Mouse (Mus musculus): ENCODE measurements around the gene H13. TPM values are rescaled to one million over a fixed set of nuclear protein-coding genes. Genes with fewer than 3 reads are reported as not detected.

H13 gene
- total RNA-seq, 4 experiments from 2014 or later = 25.7 to 34.6 (median 28.7) TPM

- DNase-seq (ENCODE audit: low spot score in 2 of 2) = no peak
Observed at GRCm38 (mm10) chr2:152700725-152701124, 31.5 kb downstream of the H13 start.

GRCm38 (mm10) chr2:152703596-152704255 is 34.5 kb downstream of the H13 start:
- no peak for DNase-seq (ENCODE audit: low spot score in 2 of 2)

- no peak for DNase-seq (ENCODE audit: low spot score in 2 of 2)
Observed at GRCm38 (mm10) chr2:152704256-152704605, 35.0 kb downstream of the H13 start.

GRCm38 (mm10) chr2:152704811-152705370 is 35.6 kb downstream of the H13 start:
- no peak for DNase-seq (ENCODE audit: low spot score in 2 of 2)

GRCm38 (mm10) chr2:152705993-152706571 is 36.8 kb downstream of the H13 start:
- DNase-seq (ENCODE audit: low spot score in 2 of 2) = peak; percentile 47 to 66

- DNase-seq (ENCODE audit: low spot score in 2 of 2) = no peak
Observed at GRCm38 (mm10) chr2:152707186-152707585, 37.9 kb downstream of the H13 start.

GRCm38 (mm10) chr2:152707627-152708026 is 38.4 kb downstream of the H13 start:
- peak; percentile 83 to 85 for DNase-seq (ENCODE audit: low spot score in 2 of 2)

GRCm38 (mm10) chr2:152709066-152709465 is 39.8 kb downstream of the H13 start:
- DNase-seq (ENCODE audit: low spot score in 2 of 2) = no peak

- DNase-seq (ENCODE audit: low spot score in 2 of 2) = no peak
Observed at GRCm38 (mm10) chr2:152716241-152716772, 47.0 kb downstream of the H13 start.

- DNase-seq (ENCODE audit: low spot score in 2 of 2) = no peak
Observed at GRCm38 (mm10) chr2:152717652-152718051, 48.4 kb downstream of the H13 start.

- DNase-seq (ENCODE audit: low spot score in 2 of 2) = no peak
Observed at GRCm38 (mm10) chr2:152718076-152718475, 48.8 kb downstream of the H13 start.

- no peak for DNase-seq (ENCODE audit: low spot score in 2 of 2)
Observed at GRCm38 (mm10) chr2:152723651-152724331, 54.5 kb downstream of the H13 start.

- DNase-seq (ENCODE audit: low spot score in 2 of 2) = no peak
Observed at GRCm38 (mm10) chr2:152724332-152724723, 55.1 kb downstream of the H13 start.

GRCm38 (mm10) chr2:152725178-152725750 is 56.0 kb downstream of the H13 start:
- DNase-seq (ENCODE audit: low spot score in 2 of 2) = no peak

GRCm38 (mm10) chr2:152726213-152726612 is 57.0 kb downstream of the H13 start:
- DNase-seq (ENCODE audit: low spot score in 2 of 2) = no peak

- DNase-seq (ENCODE audit: low spot score in 2 of 2) = no peak
Observed at GRCm38 (mm10) chr2:152726751-152727335, 57.6 kb downstream of the H13 start.

GRCm38 (mm10) chr2:152727795-152728510 is 58.7 kb downstream of the H13 start:
- no peak for DNase-seq (ENCODE audit: low spot score in 2 of 2)

GRCm38 (mm10) chr2:152728594-152728993 is 59.3 kb downstream of the H13 start:
- no peak for DNase-seq (ENCODE audit: low spot score in 2 of 2)

- DNase-seq (ENCODE audit: low spot score in 2 of 2) = no peak
Observed at GRCm38 (mm10) chr2:152729013-152729635, 59.9 kb downstream of the H13 start.

GRCm38 (mm10) chr2:152729636-152730020 is 60.4 kb downstream of the H13 start:
- DNase-seq (ENCODE audit: low spot score in 2 of 2) = peak in 1 of 2 experiments; percentile 44
